Mouse (Mus musculus) activated CD4-positive, CD25-positive, alpha-beta regulatory T cell, adult 9 weeks (primary cell): Measurements from ENCODE around the gene Plscr4. TPM values are rescaled to one million over a fixed set of nuclear protein-coding genes. Genes with fewer than 3 reads are reported as not detected.

Source experiments
- polyA plus RNA-seq: library from polyadenylated mRNA; unstranded; fragments of 100-300 nt; shearing (Covaris generic); gene quantifications from one replicate; pipeline ENCODE4 v1.2.1, GENCODE M21; 2017

Plscr4 gene
- 0.44 TPM for polyA plus RNA-seq

GRCm38 (mm10) chr9:92457261-92458058, at the start of gene Plscr4:
Gene Plscr4, plus strand, starts transcription at chr9:92457373.

Other genes with a start within 250 kb of the Plscr4 start
- 55.9 TPM for gene Plscr1, start 207.6 kb upstream of the Plscr4 start, polyA plus RNA-seq
- gene Plscr2, start 181.8 kb upstream of the Plscr4 start, polyA plus RNA-seq = not detected
- gene 1700057G04Rik, start 148.0 kb upstream of the Plscr4 start, polyA plus RNA-seq = not detected
- 1.7 TPM for gene Plod2, start 84.8 kb downstream of the Plscr4 start, polyA plus RNA-seq